Comparison of ENCODE assay signal across 14 mouse cellular contexts in genomic region chr9:115680703-115681576, GRCm38 (mm10).
DNase-seq lines count a peak whose midpoint lies in the region; ATAC-seq lines count a peak whose summit lies in the region.
"Had no signal": no experiment of that assay in that cellular context is flagged by ENCODE, and none has a peak within 500 bp of the region (broad histone marks: within the 10 kb centered on the region; RNA-seq: fewer than 3 reads in every experiment).

No protein-coding gene starts in this region.

- intact Hi-C loops in heart, postnatal 36 days (cut with DNase I) = no loop called here

- no peak overlapping the region for H3K9ac ChIP-seq in midbrain, embryonic 15.5 days
- H3K9ac ChIP-seq in heart, embryonic 16.5 days (ENCODE audit: low read length) = no peak overlapping the region
- H3K9ac ChIP-seq: embryonic facial prominence, embryonic 12.5 days; forebrain, embryonic 13.5 days; neural tube, embryonic 15.5 days had no signal

- H3K27me3 ChIP-seq in midbrain, embryonic 10.5 days (ENCODE audit: low read depth, poor library complexity, severe bottlenecking) = peaks cover 21% of the 10 kb centered on the region
- no peaks in the 10 kb centered on the region for H3K27me3 ChIP-seq in midbrain, embryonic 15.5 days (replicated peaks)
- H3K27me3 ChIP-seq in heart, embryonic 16.5 days (ENCODE audit: control insufficient read depth, insufficient read depth, low read length) = no peaks in the 10 kb centered on the region
- H3K27me3 ChIP-seq: embryonic facial prominence, embryonic 12.5 days; forebrain, embryonic 13.5 days; neural tube, embryonic 15.5 days had no signal

- no peak overlapping the region for H3K4me2 ChIP-seq in midbrain, embryonic 15.5 days
- no peak overlapping the region for H3K4me2 ChIP-seq in heart, embryonic 16.5 days (ENCODE audit: low read depth, low read length)
- H3K4me2 ChIP-seq: embryonic facial prominence, embryonic 12.5 days; forebrain, embryonic 13.5 days; neural tube, embryonic 15.5 days had no signal

- no peaks in the 10 kb centered on the region for H3K36me3 ChIP-seq in midbrain, embryonic 10.5 days
- no peaks in the 10 kb centered on the region for H3K36me3 ChIP-seq in midbrain, embryonic 15.5 days (replicated peaks)
- H3K36me3 ChIP-seq in heart, embryonic 16.5 days (ENCODE audit: control insufficient read depth, insufficient read depth) = no peaks in the 10 kb centered on the region
- H3K36me3 ChIP-seq: embryonic facial prominence, embryonic 12.5 days; neural tube, embryonic 15.5 days had no signal

- H3K9me3 ChIP-seq in midbrain, embryonic 10.5 days (replicated peaks) = 0 out of 2 replicates have a peak, but pooled peaks cover under 1% of the 10 kb centered on the region
- no peaks in the 10 kb centered on the region for H3K9me3 ChIP-seq in midbrain, embryonic 15.5 days
- H3K9me3 ChIP-seq in heart, embryonic 16.5 days (replicated peaks; ENCODE audit: control insufficient read depth, low read length) = no peaks in the 10 kb centered on the region; the same call in 1 of the 2 replicates
- H3K9me3 ChIP-seq: forebrain, embryonic 13.5 days; neural tube, embryonic 15.5 days had no signal

- ATAC-seq in midbrain, embryonic 15.5 days (replicated peaks) = no peak
- peak; percentile 58; the same call in 1 of the 2 replicates for ATAC-seq in heart, embryonic 16.5 days (replicated peaks; ENCODE audit: extremely low read depth, insufficient read depth, low FRiP score)
- ATAC-seq: activated CD4-positive, CD25-positive, alpha-beta regulatory T cell, adult 4 months; forebrain, embryonic 13.5 days had no signal

- WGBS in midbrain, embryonic 10.5 days = 48% methylated on average over 9 of the region's 9 CpGs
- 34% methylated on average over 9 of the region's 9 CpGs for WGBS in midbrain, embryonic 15.5 days
- WGBS in heart, embryonic 16.5 days = 50% methylated on average over 9 of the region's 9 CpGs

- H3K4me3 ChIP-seq in midbrain, embryonic 10.5 days = no peak overlapping the region
- H3K4me3 ChIP-seq in midbrain, embryonic 15.5 days = no peak overlapping the region
- H3K4me3 ChIP-seq in heart, embryonic 16.5 days (ENCODE audit: low read length) = no peak overlapping the region
- H3K4me3 ChIP-seq: embryonic facial prominence, embryonic 12.5 days; forebrain, embryonic 13.5 days; neural tube, embryonic 15.5 days had no signal

- peaks cover 15% of the 10 kb centered on the region for H3K4me1 ChIP-seq in midbrain, embryonic 10.5 days
- H3K4me1 ChIP-seq in midbrain, embryonic 15.5 days = peaks cover 5% of the 10 kb centered on the region
- no peaks in the 10 kb centered on the region for H3K4me1 ChIP-seq in heart, embryonic 16.5 days (ENCODE audit: control insufficient read depth, insufficient read depth, low read length)
- H3K4me1 ChIP-seq: embryonic facial prominence, embryonic 12.5 days had no signal

- peak overlapping the region; percentile 30; the same call in 1 of the 2 replicates for H3K27ac ChIP-seq in midbrain, embryonic 10.5 days (replicated peaks)
- H3K27ac ChIP-seq in midbrain, embryonic 15.5 days = no peak overlapping the region
- peak overlapping the region; percentile 33 for H3K27ac ChIP-seq in heart, embryonic 16.5 days (ENCODE audit: low read length)
- H3K27ac ChIP-seq: embryonic facial prominence, embryonic 12.5 days; forebrain, embryonic 13.5 days; neural tube, embryonic 15.5 days had no signal

- DNase-seq in heart, adult 8-10 months (ENCODE audit: low spot score) = peak; percentile 9
- DNase-seq in heart, postnatal 36 days = no peak
- no peak for DNase-seq in midbrain, embryonic 10.5 days (ENCODE audit: low spot score)
- no peak for DNase-seq in adrenal gland, postnatal 10 days
- DNase-seq in thymus, postnatal 36 days = no peak
- DNase-seq in adrenal gland, postnatal 14 days = no peak
- DNase-seq: cerebellum, adult 9-11 months; kidney, postnatal 10 days had no signal
